ENCODE assay signal across 28 mouse cellular contexts in the genomic region with DNA sequence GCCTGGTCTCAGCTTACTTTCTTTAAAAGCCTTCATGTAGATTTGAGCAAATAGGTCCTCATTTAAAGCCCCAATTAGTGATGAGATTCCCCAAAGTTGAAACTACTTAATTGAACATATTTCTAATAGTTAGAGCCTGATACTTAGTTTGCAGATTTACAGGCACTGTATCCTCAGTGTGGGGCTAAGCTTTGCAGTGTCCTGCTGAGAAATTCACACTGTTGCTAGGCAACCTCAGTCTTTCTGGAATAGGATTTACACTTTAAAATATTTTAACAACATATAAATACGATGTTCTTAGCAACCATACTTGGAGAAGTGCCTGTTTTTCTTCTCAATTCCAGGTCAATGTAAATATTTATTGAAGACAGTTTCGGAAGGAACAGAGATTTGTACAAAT. TPM values are rescaled to one million over a fixed set of nuclear protein-coding genes. Genes with fewer than 3 reads are reported as not detected.
DNase-seq lines count a peak whose midpoint lies in the region; ATAC-seq and TF ChIP-seq lines count a peak whose summit lies in the region.
"Had no signal": no experiment of that assay in that cellular context is flagged by ENCODE, and none has a peak within 500 bp of the region (broad histone marks: within the 10 kb centered on the region; RNA-seq: fewer than 3 reads in every experiment).

No protein-coding gene starts in this region.

- no peak overlapping the region for H3K4me2 ChIP-seq in midbrain, embryonic 11.5 days
- no peak overlapping the region for H3K4me2 ChIP-seq in midbrain, embryonic 13.5 days (replicated peaks)
- H3K4me2 ChIP-seq: embryonic facial prominence, embryonic 12.5 days; embryonic facial prominence, embryonic 15.5 days; heart, embryonic 13.5 days; hindbrain, embryonic 13.5 days had no signal

- ATAC-seq in frontal cortex, adult (ENCODE audit: low TSS enrichment), result peak; percentile 47; the same call in 1 of the 2 replicates
- ATAC-seq in midbrain, embryonic 11.5 days (ENCODE audit: low FRiP score), result no peak
- ATAC-seq in midbrain, embryonic 13.5 days, result no peak
- ATAC-seq: forebrain, embryonic 14.5 days; hindbrain, embryonic 16.5 days; inflammation-experienced regulatory T-cells, adult 6 months; intestine, embryonic 16.5 days; Patski had no signal

- H3K9ac ChIP-seq in midbrain, embryonic 11.5 days (ENCODE audit: low read length), result no peak overlapping the region
- no peak overlapping the region for H3K9ac ChIP-seq in midbrain, embryonic 13.5 days (replicated peaks)
- H3K9ac ChIP-seq: embryonic facial prominence, embryonic 12.5 days; embryonic facial prominence, embryonic 15.5 days; heart, embryonic 13.5 days; hindbrain, embryonic 13.5 days had no signal

- DNase-seq in frontal cortex, postnatal 36 days (ENCODE audit: low spot score in 2 of 2), result no peak
- DNase-seq in midbrain, embryonic 11.5 days (ENCODE audit: low spot score, missing footprints), result peak; percentile 12
- peak; percentile 8 for DNase-seq in R1 (ENCODE audit: low read depth, low spot score)
- peak; percentile 30 for DNase-seq in brain, embryonic 14.5 days (ENCODE audit: low read depth)
- no peak for DNase-seq in lung, postnatal 14 days
- DNase-seq: adrenal gland, adult 2 months; adrenal gland, postnatal 14 days; B cell, adult 2 months; cerebellum, adult 18-20 months; cerebellum, adult 9-11 months; cerebellum, postnatal 25 days; gastrocnemius, postnatal 25 days; heart, adult 2 months; heart, postnatal 14 days had no signal

- no peak overlapping the region for H3K4me3 ChIP-seq in midbrain, embryonic 11.5 days (ENCODE audit: low read depth, low read length)
- H3K4me3 ChIP-seq in midbrain, embryonic 13.5 days (replicated peaks), result no peak overlapping the region
- H3K4me3 ChIP-seq: embryonic facial prominence, embryonic 12.5 days; embryonic facial prominence, embryonic 15.5 days; heart, adult 2 months; heart, embryonic 10.5 days; heart, embryonic 13.5 days; hindbrain, embryonic 13.5 days had no signal

- no peaks in the 10 kb centered on the region for H3K27me3 ChIP-seq in midbrain, embryonic 11.5 days (ENCODE audit: control insufficient read depth, insufficient read depth, low read length)
- no peaks in the 10 kb centered on the region for H3K27me3 ChIP-seq in midbrain, embryonic 13.5 days
- H3K27me3 ChIP-seq: CH12.LX; embryonic facial prominence, embryonic 12.5 days; embryonic facial prominence, embryonic 15.5 days; heart, embryonic 13.5 days; hindbrain, embryonic 13.5 days had no signal

- no peak for TF ChIP-seq POLR2A in brain, embryonic 14.5 days (IDR thresholded peaks at IDR 0.05; ENCODE audit: borderline replicate concordance, extremely low read depth, insufficient read depth, insufficient read length, poor library complexity, severe bottlenecking)

- TF ChIP-seq CTCF in brain, embryonic 14.5 days (IDR thresholded peaks at IDR 0.05; ENCODE audit: borderline replicate concordance, extremely low read depth, insufficient read depth, insufficient read length), result no peak

- no peak overlapping the region for H3K27ac ChIP-seq in midbrain, embryonic 11.5 days (ENCODE audit: low read depth, low read length)
- no peak overlapping the region for H3K27ac ChIP-seq in midbrain, embryonic 13.5 days
- H3K27ac ChIP-seq: embryonic facial prominence, embryonic 12.5 days; embryonic facial prominence, embryonic 15.5 days; heart, adult 2 months; heart, embryonic 10.5 days; heart, embryonic 13.5 days; hindbrain, embryonic 13.5 days had no signal

- WGBS in midbrain, embryonic 11.5 days, result 56% methylated on average over 2 of the region's 2 CpGs
- WGBS in midbrain, embryonic 13.5 days, result 43% methylated on average over 2 of the region's 2 CpGs

- H3K9me3 ChIP-seq in midbrain, embryonic 11.5 days (ENCODE audit: control insufficient read depth, low read length), result no peaks in the 10 kb centered on the region
- no peaks in the 10 kb centered on the region for H3K9me3 ChIP-seq in midbrain, embryonic 13.5 days
- H3K9me3 ChIP-seq: embryonic facial prominence, embryonic 12.5 days; embryonic facial prominence, embryonic 15.5 days; G1E; heart, embryonic 10.5 days; heart, embryonic 13.5 days; hindbrain, embryonic 13.5 days had no signal

- H3K4me1 ChIP-seq in midbrain, embryonic 11.5 days (ENCODE audit: control insufficient read depth, insufficient read depth, low read length), result no peaks in the 10 kb centered on the region
- H3K4me1 ChIP-seq in midbrain, embryonic 13.5 days (replicated peaks), result peaks cover 7% of the 10 kb centered on the region; the same call in 1 of the 2 replicates
- H3K4me1 ChIP-seq: embryonic facial prominence, embryonic 12.5 days; embryonic facial prominence, embryonic 15.5 days; heart, embryonic 10.5 days; heart, embryonic 13.5 days; hindbrain, embryonic 13.5 days had no signal

- no peaks in the 10 kb centered on the region for H3K36me3 ChIP-seq in midbrain, embryonic 11.5 days (ENCODE audit: control insufficient read depth, insufficient read depth, low read length)
- no peaks in the 10 kb centered on the region for H3K36me3 ChIP-seq in midbrain, embryonic 13.5 days
- H3K36me3 ChIP-seq: embryonic facial prominence, embryonic 12.5 days; embryonic facial prominence, embryonic 15.5 days; G1E; heart, embryonic 10.5 days; heart, embryonic 13.5 days; hindbrain, embryonic 13.5 days had no signal

RNA-seq across cellular contexts. Expression of a gene that starts 21.8 kb away (rescaled TPM):
- 3.3 and 3.8 TPM in 2 replicates for polyA plus RNA-seq in midbrain, embryonic 11.5 days (2014; fragmentation: Nextera tagmentation; extraction: Ambion mirVana)
- polyA plus RNA-seq in midbrain, embryonic 13.5 days (2015; fragmentation: Nextera tagmentation; extraction: Ambion mirVana), result 4.0 and 4.4 TPM in 2 replicates
- 2.2 and 2.5 TPM in 2 replicates for polyA plus RNA-seq in brain, embryonic 14.5 days (2012; rRNA removed)
- polyA plus RNA-seq: G1E had no signal

RNA-seq across cellular contexts. Expression of a gene that starts 21.9 kb away (rescaled TPM):
- 42.1 and 45.6 TPM in 2 replicates for polyA plus RNA-seq in midbrain, embryonic 11.5 days (2014; fragmentation: Nextera tagmentation; extraction: Ambion mirVana)
- polyA plus RNA-seq in midbrain, embryonic 13.5 days (2015; fragmentation: Nextera tagmentation; extraction: Ambion mirVana), result 47.7 and 52.6 TPM in 2 replicates
- 21.1 and 24.7 TPM in 2 replicates for polyA plus RNA-seq in brain, embryonic 14.5 days (2012; rRNA removed)

Comparison
In these comparisons a context has a peak if more than half of its experiments do, and no peak if none do; other contexts are left out.
1. DNase-seq: peak in midbrain, embryonic 11.5 days (single experiment), R1 (single experiment) and brain, embryonic 14.5 days (single experiment); none in frontal cortex, postnatal 36 days (0 of 2) and lung, postnatal 14 days (single experiment).